Mouse (Mus musculus) CH12.LX (cell line): Measurements from ENCODE around the gene Tmem168. TPM values are rescaled to one million over a fixed set of nuclear protein-coding genes. Genes with fewer than 3 reads are reported as not detected.

Experiments used
- DNase-seq: peaks from one replicate; pipeline ENCODE4 v3.0.0-alpha.2; 2013; ENCODE audit errors: extremely low read depth
- H3K27ac ChIP-seq: 2 replicates; pipeline ENCODE4 v1.5.1; 2012; ENCODE audit warnings: low read depth, mild to moderate bottlenecking, control low read depth, moderate library complexity; ENCODE audit not compliant: insufficient read depth
- H3K27me3 ChIP-seq: replicated peaks from 2 replicates; pipeline ENCODE3; 2012; ENCODE audit warnings: inconsistent platforms
- H3K36me3 ChIP-seq, 2 experiments: replicated peaks in 1 of 2; 2 replicates each; pipeline versions ENCODE3 to v1.6.1; 2012; ENCODE audit warnings: inconsistent platforms in 1 of 2, low read length in 1 of 2, mild to moderate bottlenecking in 1 of 2, mixed read lengths in 1 of 2, moderate library complexity in 1 of 2; ENCODE audit not compliant: control insufficient read depth in 1 of 2, insufficient read depth in 1 of 2
- H3K4me1 ChIP-seq, 2 experiments: 2 replicates each; pipeline ENCODE4 v1.6.1; 2012; ENCODE audit warnings: inconsistent platforms in 1 of 2, moderate library complexity in 1 of 2; ENCODE audit not compliant: insufficient read depth in 2 of 2, control insufficient read depth in 1 of 2
- H3K4me2 ChIP-seq: 2 replicates; pipeline ENCODE4 v1.6.1; 2012; ENCODE audit warnings: low read depth, mild to moderate bottlenecking, control low read depth; ENCODE audit not compliant: poor library complexity, insufficient read depth, severe bottlenecking
- H3K4me3 ChIP-seq, 3 experiments: fragments of 150-350 bp in 1 of 3; sonication (generic) in 1 of 3; replicated peaks in 1 of 3; 2 replicates each; pipeline versions ENCODE3 to v1.5.1; 2011 to 2012; ENCODE audit warnings: low read depth in 2 of 3, low read length in 2 of 3, mild to moderate bottlenecking in 2 of 3, moderate library complexity in 2 of 3, control low read depth in 1 of 3, improper control_type of control experiment in 1 of 3, inconsistent platforms in 1 of 3, mixed read lengths in 1 of 3; ENCODE audit not compliant: poor library complexity in 1 of 3
- H3K79me2 ChIP-seq: replicated peaks from 2 replicates; pipeline ENCODE4 v1.6.1; 2012; ENCODE audit warnings: mild to moderate bottlenecking, moderate library complexity; ENCODE audit not compliant: control insufficient read depth, poor library complexity, insufficient read depth, severe bottlenecking; ENCODE audit errors: extremely low read depth
- H3K9ac ChIP-seq: 2 replicates; pipeline ENCODE4 v1.6.1; 2012; ENCODE audit warnings: low read depth, mild to moderate bottlenecking, control low read depth, moderate library complexity; ENCODE audit not compliant: insufficient read depth
- H3K9me3 ChIP-seq: replicated peaks from 2 replicates; pipeline ENCODE3; 2012; ENCODE audit warnings: low read length, inconsistent platforms, mixed read lengths
- CHD2 ChIP-seq: IDR thresholded peaks from 2 replicates; pipeline ENCODE4 v1.6.1; 2011; ENCODE audit warnings: low read length, improper control_type of control experiment
- EP300 ChIP-seq: IDR thresholded peaks from 2 replicates; pipeline ENCODE4 v1.6.1; 2011; ENCODE audit warnings: low read length, improper control_type of control experiment
- HCFC1 ChIP-seq: IDR thresholded peaks from 2 replicates; pipeline ENCODE4 v1.6.1; 2012; ENCODE audit warnings: low read depth, mild to moderate bottlenecking, inconsistent platforms, low read length, improper control_type of control experiment
- IRF4 ChIP-seq: IDR thresholded peaks from 2 replicates; pipeline ENCODE4 v1.6.1; 2014; ENCODE audit warnings: low read depth, mild to moderate bottlenecking, inconsistent platforms, low read length, improper control_type of control experiment
- MAFK ChIP-seq: IDR thresholded peaks from 2 replicates; pipeline ENCODE4 v1.6.1; 2011; ENCODE audit warnings: low read length, improper control_type of control experiment; ENCODE audit not compliant: insufficient replicate concordance
- MAX ChIP-seq: IDR thresholded peaks from 2 replicates; pipeline ENCODE4 v1.6.1; 2011; ENCODE audit warnings: low read length, improper control_type of control experiment
- MAZ ChIP-seq: IDR thresholded peaks from 2 replicates; pipeline ENCODE4 v1.6.1; 2012; ENCODE audit warnings: low read depth, mild to moderate bottlenecking, inconsistent platforms, low read length, improper control_type of control experiment, moderate library complexity
- MEF2A ChIP-seq: IDR thresholded peaks from 2 replicates; pipeline ENCODE4 v1.6.1; 2014; ENCODE audit warnings: low read depth, mild to moderate bottlenecking, inconsistent platforms, low read length, improper control_type of control experiment, borderline replicate concordance
- PAX5 ChIP-seq: IDR thresholded peaks from 2 replicates; pipeline ENCODE4 v1.6.1; 2012; ENCODE audit warnings: low read length, inconsistent platforms, mixed read lengths
- POLR2A ChIP-seq: IDR thresholded peaks from 2 replicates; pipeline ENCODE4 v1.6.1; 2011; ENCODE audit warnings: low read depth, mild to moderate bottlenecking, improper control_type of control experiment, low read length
- RAD21 ChIP-seq: IDR thresholded peaks from 2 replicates; pipeline ENCODE4 v1.6.1; 2011; ENCODE audit warnings: low read depth, mild to moderate bottlenecking, low read length, improper control_type of control experiment, moderate library complexity
- USF1 ChIP-seq: IDR thresholded peaks from 2 replicates; pipeline ENCODE4 v1.6.1; 2014; ENCODE audit warnings: low read depth, mild to moderate bottlenecking, inconsistent platforms, low read length, improper control_type of control experiment
- USF2 ChIP-seq: conservative IDR thresholded peaks from 2 replicates; pipeline ENCODE4 v1.6.1; 2011; ENCODE audit warnings: low read depth, low read length, improper control_type of control experiment
- ZC3H11A ChIP-seq: IDR thresholded peaks from 2 replicates; pipeline ENCODE4 v1.6.1; 2012; ENCODE audit warnings: low read depth, mild to moderate bottlenecking, inconsistent platforms, low read length, improper control_type of control experiment
- ZKSCAN1 ChIP-seq: IDR thresholded peaks from 2 replicates; pipeline ENCODE4 v1.6.1; 2012; ENCODE audit warnings: low read depth, inconsistent platforms, low read length, improper control_type of control experiment, borderline replicate concordance
- ZNF384 ChIP-seq: IDR thresholded peaks from 2 replicates; pipeline ENCODE4 v1.6.1; 2012; ENCODE audit warnings: low read depth, low read length, improper control_type of control experiment, inconsistent platforms
- dilution Hi-C: fragments of 300-500 bp; cut with MboI; formaldehyde crosslinking; loops from 2 replicates; pipeline ENCODE4 v1.14.3; 2020; ENCODE audit warnings: low sequenced_read_pairs; ENCODE audit not compliant: extremely low pct_unique_long_range_greater_than_20kb, extremely low pct_ligation_motif_present
- in situ Hi-C: fragments of 300-500 bp; cut with MboI; formaldehyde crosslinking; loops from 3 replicates; pipeline ENCODE4 v1.14.3; 2019; ENCODE audit warnings: low sequenced_read_pairs, low pct_ligation_motif_present, low pct_unique_long_range_greater_than_20kb, mixed read lengths
- polyA plus RNA-seq: library from polyadenylated mRNA; unstranded; fragments of >175 nt; gene quantifications from 2 replicates; pipeline ENCODE4 v1.2.1, GENCODE M21; 2012; ENCODE audit warnings: low read depth; ENCODE audit not compliant: insufficient read length
- total RNA-seq, 2 experiments: library from RNA; depleted of rRNA; stranded (reverse); fragments of 300-350 nt in 1 of 2; fragments of >200 nt in 1 of 2; gene quantifications; 2 replicates each; pipeline ENCODE4 v1.2.3; 2012 to 2014

The Tmem168 gene
- total and polyA plus RNA-seq, 3 experiments = 30.0 to 57.4 (median 35.5) TPM

DNA sequence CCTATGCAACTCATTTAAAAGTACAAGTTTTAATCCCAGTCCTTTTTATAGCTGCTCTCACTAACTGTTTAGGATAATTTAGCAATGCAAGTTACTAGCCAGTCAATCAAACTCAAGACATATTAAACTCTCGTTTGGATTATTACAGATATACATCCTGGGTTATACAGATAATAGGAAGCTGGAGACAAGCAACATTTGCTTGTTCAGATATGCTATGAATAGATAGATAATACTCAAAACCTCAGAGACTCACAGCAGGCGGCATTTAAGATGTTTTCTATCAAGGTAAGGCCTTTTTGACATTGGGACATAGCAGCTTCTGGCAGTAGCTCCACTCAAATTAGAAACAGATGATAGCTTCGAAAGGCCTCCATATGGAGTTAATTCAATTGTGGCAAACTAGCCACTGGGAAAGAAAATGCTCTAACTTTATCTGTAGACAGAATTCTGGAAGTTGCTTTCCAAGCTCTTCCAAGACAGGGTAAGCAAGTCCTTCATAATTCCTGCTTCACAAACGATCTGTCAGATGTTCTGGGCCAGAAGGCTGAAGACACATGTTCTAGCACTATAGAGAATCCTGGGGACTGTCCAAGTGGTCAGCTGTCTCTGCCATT is 15.1 kb downstream of the Tmem168 start:
- Histone ChIP-seq H3K9ac (no peak overlapping the region), H3K4me2 (no peak overlapping the region), H3K79me2 (peaks cover 30% of the 10 kb centered on the region), H3K36me3 (peaks cover 31 to 60% of the 10 kb centered on the region in 2 experiments), H3K27me3 (no peaks in the 10 kb centered on the region), H3K4me1 (peaks cover 3 to 8% of the 10 kb centered on the region in 2 experiments; a peak in 3 of 4 replicates), H3K27ac (no peak overlapping the region), H3K9me3 (no peaks in the 10 kb centered on the region), H3K4me3 (no peak overlapping the region)
- in situ Hi-C loops = no loop called here
- DNase-seq = no peak
- dilution Hi-C loops = no loop called here
- TF ChIP-seq ZC3H11A (no peak), HCFC1 (no peak)

DNA sequence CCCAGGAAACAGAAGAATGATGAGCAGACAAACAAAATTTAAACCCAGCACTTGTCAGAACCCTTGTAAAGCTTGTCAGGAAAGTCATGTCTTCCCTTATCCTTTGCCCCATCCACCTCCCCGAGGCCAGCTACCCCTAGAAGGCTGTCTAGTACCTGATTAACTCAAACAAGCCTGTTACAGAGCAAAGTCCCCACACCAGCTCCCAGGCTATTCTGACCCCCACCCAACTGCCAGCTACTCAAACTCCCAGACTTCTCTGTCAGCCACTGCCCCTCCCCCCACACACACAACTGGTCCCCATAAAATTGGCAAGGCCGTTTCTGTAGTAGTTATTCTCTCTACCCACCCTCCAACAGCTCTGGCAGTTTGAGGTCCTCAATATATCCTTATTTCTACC is 21.3 kb downstream of the Tmem168 start:
- Histone ChIP-seq H3K27me3 (no peaks in the 10 kb centered on the region), H3K4me2 (no peak overlapping the region), H3K27ac (no peak overlapping the region), H3K36me3 (peaks cover 30 to 70% of the 10 kb centered on the region in 2 experiments), H3K9ac (no peak overlapping the region), H3K9me3 (no peaks in the 10 kb centered on the region), H3K4me3 (no peak overlapping the region), H3K4me1 (peaks cover 0 to 4% of the 10 kb centered on the region in 2 experiments; a peak in 1 of 4 replicates), H3K79me2 (peaks cover 16% of the 10 kb centered on the region)
- TF ChIP-seq PAX5 = no peak
- no peak for TF ChIP-seq ZC3H11A
- no peak for TF ChIP-seq MAX
- TF ChIP-seq MAFK = no peak
- no peak for TF ChIP-seq USF1
- TF ChIP-seq ZKSCAN1 = no peak
- no peak for TF ChIP-seq CHD2
- TF ChIP-seq USF2 = no peak
- in situ Hi-C loops = no loop called here
- dilution Hi-C loops = no loop called here
- DNase-seq = no peak

DNA sequence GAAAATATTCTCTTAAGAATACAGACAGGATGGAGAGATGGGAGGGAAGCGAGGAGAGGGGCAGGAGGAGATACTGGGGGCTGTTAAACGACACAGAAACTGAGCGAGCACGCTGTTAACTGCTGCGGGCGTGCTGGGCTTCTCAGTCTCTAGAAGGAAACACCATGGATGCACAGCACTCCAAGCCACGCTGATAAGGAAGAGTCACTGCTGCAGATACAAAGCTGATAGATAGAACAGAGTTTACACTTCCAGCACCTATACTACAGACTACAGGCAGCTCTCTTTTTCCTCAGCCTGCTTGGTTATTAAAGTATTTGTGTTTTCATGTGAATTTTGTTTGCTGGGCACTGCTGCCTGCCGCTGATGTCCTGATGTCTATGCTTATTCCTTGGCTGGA is 21.7 kb downstream of the Tmem168 start:
- H3K27ac ChIP-seq = no peak overlapping the region
- dilution Hi-C loops = no loop called here
- no peaks in the 10 kb centered on the region for H3K9me3 ChIP-seq
- peaks cover 0 to 4% of the 10 kb centered on the region in 2 experiments; a peak in 1 of 4 replicates for H3K4me1 ChIP-seq
- no peak overlapping the region for H3K9ac ChIP-seq
- no peak overlapping the region for H3K4me3 ChIP-seq
- H3K79me2 ChIP-seq = peaks cover 16% of the 10 kb centered on the region
- TF ChIP-seq POLR2A = no peak
- no peak for TF ChIP-seq EP300
- TF ChIP-seq IRF4 = no peak
- TF ChIP-seq ZNF384 = no peak
- TF ChIP-seq RAD21 = no peak
- TF ChIP-seq ZC3H11A = no peak
- TF ChIP-seq MAZ = no peak
- TF ChIP-seq MEF2A = no peak
- no peaks in the 10 kb centered on the region for H3K27me3 ChIP-seq
- peaks cover 28 to 69% of the 10 kb centered on the region in 2 experiments for H3K36me3 ChIP-seq
- no peak overlapping the region for H3K4me2 ChIP-seq
- in situ Hi-C loops = no loop called here
- DNase-seq = no peak
